Mouse (Mus musculus): ENCODE measurements around the gene Golm1.

Gene Golm1

GRCm38 (mm10) chr13:59590691-59591090 lies 84.9 kb downstream of the Golm1 start:
- DNase-seq (ENCODE audit: low spot score) = no peak

- no peak for DNase-seq (ENCODE audit: low spot score)
These were observed 85.9 kb downstream of the Golm1 start for GRCm38 (mm10) chr13:59589672-59590071.

- no peak for DNase-seq (ENCODE audit: low spot score)
These were observed 88.4 kb downstream of the Golm1 start for GRCm38 (mm10) chr13:59587201-59587600.

- no peak for DNase-seq (ENCODE audit: low spot score)
These were observed 90.0 kb downstream of the Golm1 start for GRCm38 (mm10) chr13:59585648-59586005.

DNA sequence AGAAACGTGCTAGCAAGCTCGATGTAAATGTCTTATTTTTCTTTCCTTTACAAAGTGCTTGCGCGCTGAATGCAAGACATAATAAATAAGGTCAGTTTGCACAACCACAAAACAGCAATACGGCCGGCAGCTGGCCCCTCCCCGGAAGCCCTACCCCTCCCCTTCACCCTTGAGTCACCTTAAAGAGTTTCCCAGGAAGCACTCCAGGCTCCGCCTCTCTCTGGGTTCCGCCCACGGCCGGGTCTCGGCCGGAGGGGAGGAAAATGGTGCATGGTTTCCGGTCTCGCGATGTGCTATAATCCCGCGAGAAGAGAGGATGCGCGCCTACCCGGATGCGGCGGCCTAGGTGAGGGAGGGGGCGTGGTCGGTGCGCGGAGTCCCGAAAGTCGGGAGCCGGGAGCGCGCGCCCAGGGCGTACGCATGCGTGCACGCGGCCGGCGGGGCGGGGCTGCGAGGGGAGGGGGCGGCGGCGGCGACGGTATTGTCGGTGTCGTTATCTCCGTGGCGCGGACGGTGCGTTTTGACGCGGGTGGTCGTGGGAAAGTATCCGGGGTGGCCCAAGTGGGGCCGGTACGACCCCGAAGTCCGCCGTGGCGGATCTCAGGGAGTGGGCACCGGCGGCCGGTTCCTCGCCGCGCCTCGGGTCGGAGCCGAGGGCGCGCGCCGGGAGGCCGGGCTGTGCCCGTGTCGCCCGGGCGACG lies 90.5 kb downstream of the Golm1 start, which contains the start of the genes Agtpbp1 and Naa35:
TSS of gene Agtpbp1 (minus strand) at position 281 of the 701 bp plus-strand sequence.
TSS of gene Naa35 (plus strand) at position 313 of the 701 bp plus-strand sequence.
- peak; percentile 98 for DNase-seq (ENCODE audit: low spot score)
